Mouse (Mus musculus) frontal cortex, postnatal 36 days (tissue): ENCODE data around the gene Smarce1.

Experiments used
- DNase-seq, 2 experiments: peaks; one replicate each; pipeline ENCODE4 v3.0.0; 2022; ENCODE audit warnings: low spot score in 2 of 2

The Smarce1 gene

GRCm38 (mm10) chr11:99229641-99230260 lies 1.1 kb downstream of the Smarce1 start:
- no peak for DNase-seq

- no peak for DNase-seq
Measured at GRCm38 (mm10) chr11:99226298-99226697, 4.5 kb downstream of the Smarce1 start.

GRCm38 (mm10) chr11:99223310-99223709 lies 7.5 kb downstream of the Smarce1 start:
- no peak for DNase-seq

- no peak for DNase-seq
Measured at GRCm38 (mm10) chr11:99221811-99222210, 9.0 kb downstream of the Smarce1 start.

DNA sequence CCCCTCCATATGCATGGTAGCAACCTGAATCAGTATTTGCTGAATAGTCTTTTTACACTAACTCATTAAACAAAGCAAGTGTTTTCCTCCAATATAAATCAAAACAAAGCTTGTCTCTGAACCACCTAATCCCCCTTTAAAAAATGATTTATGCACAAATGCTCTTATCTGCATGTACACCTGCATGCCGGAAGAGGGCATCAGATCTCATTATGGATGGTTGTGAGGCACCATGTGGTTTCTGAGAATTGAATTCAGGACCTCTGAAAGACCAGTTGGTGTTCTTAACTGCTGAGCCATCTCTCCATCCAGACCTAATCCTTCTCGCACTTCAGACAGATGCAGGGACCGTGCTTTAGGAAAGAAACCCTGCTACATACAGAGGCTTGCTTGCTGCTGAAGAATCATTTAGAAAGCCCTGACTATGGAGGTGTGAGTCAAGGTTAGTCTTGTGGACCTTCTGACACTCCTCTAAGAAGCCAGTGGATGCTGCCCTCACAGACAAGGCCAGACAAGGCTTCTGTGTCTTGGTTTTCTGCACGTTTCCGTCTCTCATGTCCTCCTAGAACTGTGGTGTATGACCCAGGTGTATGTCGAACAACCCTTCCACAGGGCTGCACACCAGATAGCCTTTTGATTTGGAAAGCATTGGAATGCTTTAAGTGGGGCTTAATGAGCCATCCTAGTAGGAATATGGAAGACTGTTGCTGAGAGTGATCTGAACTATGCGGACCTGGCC lies 13.4 kb downstream of the Smarce1 start:
- no peak for DNase-seq

- peak in 1 of 2 experiments; percentile 37 for DNase-seq
Measured at GRCm38 (mm10) chr11:99216181-99216580, 14.6 kb downstream of the Smarce1 start.

- DNase-seq: no peak
Measured at GRCm38 (mm10) chr11:99212693-99213092, 18.1 kb downstream of the Smarce1 start.

GRCm38 (mm10) chr11:99211964-99212363 lies 18.9 kb downstream of the Smarce1 start:
- no peak for DNase-seq

- DNase-seq: no peak
Measured at GRCm38 (mm10) chr11:99208105-99208669, 22.6 kb downstream of the Smarce1 start.

DNA sequence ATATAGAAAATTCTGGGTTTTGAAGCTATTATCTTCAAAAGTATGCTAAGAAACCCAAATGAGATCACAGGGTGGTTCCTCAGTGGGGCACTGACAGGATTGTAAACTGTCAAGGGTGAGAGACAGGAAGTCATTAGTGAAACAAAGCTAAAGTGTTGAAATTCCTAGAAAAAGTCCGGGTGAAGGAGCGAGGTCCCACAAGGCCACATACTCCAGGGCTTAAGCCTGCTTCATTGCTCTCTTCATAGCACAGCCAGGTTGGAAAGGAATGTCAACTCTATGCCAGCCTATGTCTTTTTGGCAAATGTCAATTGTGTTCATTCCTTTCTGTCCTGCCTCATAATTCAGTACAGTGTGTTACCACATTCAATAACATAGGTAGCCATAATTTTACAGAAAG lies 23.4 kb downstream of the Smarce1 start:
- no peak for DNase-seq

DNA sequence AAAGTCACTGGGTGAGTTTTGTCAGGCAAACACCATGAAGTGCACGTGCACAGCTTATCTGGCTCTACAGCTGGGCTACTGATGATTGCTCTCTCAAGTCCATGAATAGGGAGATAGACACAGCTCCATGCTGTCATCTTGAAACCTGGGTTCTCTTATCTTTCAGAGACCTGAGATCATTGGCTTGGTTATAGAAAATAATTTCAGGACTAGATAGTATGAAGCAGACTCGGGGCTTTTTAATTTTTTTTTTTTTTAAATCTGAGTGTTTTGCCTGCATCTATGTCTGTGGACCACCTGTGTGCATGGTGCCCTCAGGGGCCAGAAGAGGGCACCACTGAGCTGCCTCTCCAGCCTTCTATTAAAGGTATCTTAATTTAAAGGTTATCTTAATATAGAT lies 23.9 kb downstream of the Smarce1 start:
- no peak for DNase-seq

DNA sequence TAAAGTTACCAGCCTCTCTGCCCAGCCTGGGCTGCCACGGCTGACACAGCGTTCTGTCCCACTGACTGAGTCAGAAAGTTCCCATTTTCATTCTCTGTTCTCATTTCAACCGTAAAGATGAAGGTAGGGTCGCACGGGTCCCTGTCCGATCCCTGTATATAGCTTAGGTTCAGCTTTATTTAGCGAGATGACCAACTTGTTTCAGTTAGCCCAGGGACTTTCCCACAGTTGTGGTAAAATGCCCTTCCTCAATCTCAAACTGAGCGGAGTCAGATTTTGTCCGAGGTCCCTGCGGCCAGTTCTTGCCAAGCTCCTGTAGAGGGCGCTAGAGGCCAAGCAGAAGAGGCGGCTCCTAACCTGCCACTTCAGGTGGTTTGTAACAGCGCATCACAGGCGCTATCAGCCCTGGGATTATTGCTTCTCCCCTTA lies 41.6 kb downstream of the Smarce1 start:
- peak; percentile 33 to 46 for DNase-seq

DNA sequence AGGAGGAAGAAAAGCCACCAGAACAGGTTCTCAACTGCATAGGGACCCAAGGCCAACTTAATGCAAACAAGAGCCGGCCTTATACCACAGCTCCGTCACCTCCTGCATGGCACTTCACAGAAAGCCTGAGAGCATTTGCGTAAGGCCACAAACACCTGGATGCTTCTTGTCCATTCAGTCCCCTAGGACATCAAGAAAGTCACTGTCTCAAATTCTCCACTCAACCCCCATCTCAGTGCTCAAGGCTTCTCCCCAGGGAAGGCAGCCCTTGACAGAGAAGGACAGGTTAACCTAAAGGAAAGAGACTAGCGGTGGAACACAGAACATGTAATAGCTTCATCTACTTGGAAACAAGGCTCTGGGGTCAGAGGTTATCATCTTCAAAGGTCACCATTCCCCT lies 43.5 kb downstream of the Smarce1 start:
- DNase-seq: no peak

DNA sequence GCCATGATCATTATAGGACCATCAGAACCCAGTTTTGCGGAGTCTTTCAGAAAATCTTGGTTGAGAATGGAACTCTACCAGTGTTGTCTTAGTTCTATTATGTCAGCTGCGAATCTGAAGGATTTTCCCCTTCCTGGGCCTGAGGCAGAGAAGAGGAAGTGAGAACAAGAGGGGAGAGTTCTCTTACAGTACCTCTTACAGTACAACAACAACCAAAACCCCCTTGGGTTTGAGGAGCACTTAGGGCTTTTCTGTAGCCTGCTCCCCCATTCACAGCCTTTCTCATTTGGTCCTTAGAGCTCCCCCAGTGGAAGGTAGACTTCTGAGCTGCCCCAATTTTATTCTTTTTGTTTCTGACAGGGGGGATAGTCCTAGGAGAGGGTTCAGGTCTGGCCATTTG lies 44.0 kb downstream of the Smarce1 start:
- DNase-seq: no peak

DNA sequence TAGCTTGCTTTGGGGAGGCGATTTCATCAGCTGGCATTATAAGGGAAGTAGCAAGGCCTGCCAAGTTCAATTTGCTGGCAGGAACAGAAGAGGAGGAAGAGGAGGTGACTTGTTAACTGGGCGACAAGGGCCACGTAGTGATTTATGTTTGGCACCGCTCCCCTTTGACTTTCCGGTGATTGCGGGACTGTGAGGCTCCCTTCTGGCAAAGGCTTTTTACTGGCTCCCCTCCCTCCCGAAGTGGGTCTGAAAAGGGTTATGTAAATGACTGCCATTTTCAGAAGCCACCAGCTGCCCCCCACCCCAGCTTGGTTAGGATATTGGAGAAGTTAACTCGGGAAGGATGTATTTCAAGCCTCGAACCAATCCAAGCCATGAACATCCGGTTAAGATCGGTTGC lies 48.2 kb downstream of the Smarce1 start:
- peak in 1 of 2 experiments; percentile 17 for DNase-seq

DNA sequence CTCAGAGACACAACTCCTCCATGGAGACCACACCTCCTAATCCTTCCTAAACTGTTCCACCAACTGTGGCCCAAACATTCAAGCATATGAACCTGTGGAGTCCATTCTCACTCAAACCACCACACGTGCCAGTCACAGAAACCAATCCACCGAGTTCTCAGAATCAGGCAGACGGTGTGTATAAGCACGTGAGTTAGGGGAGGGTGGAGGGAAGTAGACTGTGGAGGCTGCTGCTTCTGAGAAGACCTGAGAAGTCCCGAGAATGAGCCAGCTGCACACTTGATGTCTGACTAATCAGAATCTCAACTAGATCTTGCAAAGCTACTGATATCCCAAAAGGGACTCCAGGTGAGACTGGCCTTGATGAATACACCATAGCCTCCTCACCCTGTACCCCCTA lies 50.7 kb downstream of the Smarce1 start:
- no peak for DNase-seq

- DNase-seq: no peak
Measured at GRCm38 (mm10) chr11:99177925-99178198, 53.0 kb downstream of the Smarce1 start.

- DNase-seq: no peak
Measured at GRCm38 (mm10) chr11:99177054-99177924, 53.5 kb downstream of the Smarce1 start.

GRCm38 (mm10) chr11:99172002-99172401 lies 58.8 kb downstream of the Smarce1 start:
- no peak for DNase-seq

- DNase-seq: no peak
Measured at GRCm38 (mm10) chr11:99171442-99171841, 59.4 kb downstream of the Smarce1 start.

DNA sequence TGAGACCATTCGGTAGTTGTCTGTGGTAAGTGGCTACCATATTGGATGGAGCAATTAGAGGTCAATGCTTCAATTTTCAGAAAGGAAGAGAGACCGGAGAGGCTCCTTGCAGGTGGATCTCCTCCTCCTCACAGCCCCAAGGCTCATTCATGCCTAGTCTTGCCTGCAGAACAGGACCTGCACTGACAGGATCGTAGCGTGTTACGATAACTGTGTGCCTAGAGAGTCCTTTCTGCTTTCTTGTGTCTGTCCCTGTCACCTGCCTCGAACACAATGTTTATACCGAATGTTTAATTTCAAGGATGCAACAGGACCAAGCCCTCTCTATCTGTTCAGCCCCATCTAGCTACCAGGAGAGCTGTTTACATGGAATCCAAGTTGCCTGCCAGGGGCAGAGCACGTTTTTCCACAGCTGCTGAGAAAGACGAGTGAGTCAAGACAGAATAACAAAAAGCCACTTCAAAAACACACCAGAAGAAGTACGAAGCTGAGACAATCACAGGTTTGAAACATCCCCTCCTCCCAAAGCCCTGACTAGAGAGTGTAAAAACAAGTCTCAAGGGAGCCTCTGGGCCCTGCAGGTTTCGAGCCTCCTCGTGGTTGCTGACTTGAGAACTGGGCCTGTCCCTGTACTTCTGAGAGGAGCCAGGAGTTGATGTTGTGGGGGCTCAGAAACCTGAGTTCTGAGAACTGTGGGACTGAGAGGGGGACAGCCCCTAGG lies 60.1 kb downstream of the Smarce1 start:
- DNase-seq: no peak

GRCm38 (mm10) chr11:99170005-99170404 lies 60.8 kb downstream of the Smarce1 start:
- no peak for DNase-seq
